Mouse (Mus musculus) gastrocnemius, postnatal 14 days (tissue): Measurements from ENCODE around the gene Ubac1. TPM values are rescaled to one million over a fixed set of nuclear protein-coding genes. Genes with fewer than 3 reads are reported as not detected.

Experiments used
- DNase-seq: peaks from one replicate; pipeline ENCODE4 v3.0.0; 2021; ENCODE audit warnings: mixed read lengths
- intact Hi-C: fragments of 180-260 bp; cut with DNase I; formaldehyde crosslinking; loops from one replicate; pipeline ENCODE4 v1.15.1; 2025; ENCODE audit warnings: low total_unique reads
- long read RNA-seq, 2 experiments: library from polyadenylated mRNA; stranded (forward); transcript quantifications; one replicate each; pipeline ENCODE4 v2.0.0; 2021
- total RNA-seq, 2 experiments: library from RNA; stranded (reverse); gene quantifications; 2 replicates each; pipeline ENCODE4 v1.2.3; 2021

The Ubac1 gene
- 100 to 1,000 TPM; 187 to 194 TPM for total RNA-seq
- long read RNA-seq, experiment 1, transcript Ubac1-201 (10 exons, 1,852 nt), result major isoform, 379 of 431 reads
- long read RNA-seq, experiment 1, partial matches to known transcripts, result 12 of 431 reads
- long read RNA-seq, experiment 1, other reads (novel, unspliced or antisense), result 40 of 431 reads
- long read RNA-seq, experiment 2, transcript Ubac1-201 (10 exons, 1,852 nt), result major isoform, 400 of 463 reads
- long read RNA-seq, experiment 2, partial matches to known transcripts, result 8 of 463 reads
- long read RNA-seq, experiment 2, other reads (novel, unspliced or antisense), result 55 of 463 reads

DNA sequence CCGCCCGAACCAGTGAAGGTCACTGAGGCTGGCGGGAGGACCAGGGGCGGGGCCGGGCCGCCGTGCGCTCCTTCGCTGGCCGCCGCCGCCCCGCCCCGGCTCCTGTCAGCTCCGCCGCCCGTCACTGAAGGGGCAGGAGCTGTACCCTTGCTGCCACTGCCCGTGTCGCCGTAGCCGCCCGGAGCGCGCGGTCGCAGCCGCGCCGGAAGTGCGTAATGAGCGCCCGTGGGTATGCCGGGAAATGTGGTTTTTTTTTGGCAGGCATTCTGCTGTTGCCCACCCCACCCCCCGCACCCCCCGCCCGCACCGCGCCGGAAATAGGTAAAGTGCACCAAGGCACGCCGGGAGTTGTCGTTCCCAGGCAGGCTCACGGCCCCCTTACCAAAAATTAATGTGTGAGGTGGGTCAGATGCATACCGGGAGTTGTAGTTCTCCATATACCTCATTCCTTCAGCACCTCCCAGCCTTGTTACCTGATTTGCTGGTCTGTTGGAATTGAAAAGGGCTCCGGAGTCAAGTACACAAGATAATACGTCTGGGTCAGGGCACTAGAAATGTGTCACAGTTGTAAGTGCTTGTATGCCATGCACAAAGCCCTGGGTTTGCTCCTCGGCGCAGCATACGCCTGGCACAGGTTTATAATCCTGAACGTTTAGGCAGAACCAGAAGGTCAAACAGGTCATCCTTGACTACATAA lies at the start of gene Ubac1:
Ubac1 (minus strand) TSS at position 187 of the 697 bp plus-strand sequence.
- intact Hi-C loops, result no loop called here
- peak; percentile 91 for DNase-seq

DNA sequence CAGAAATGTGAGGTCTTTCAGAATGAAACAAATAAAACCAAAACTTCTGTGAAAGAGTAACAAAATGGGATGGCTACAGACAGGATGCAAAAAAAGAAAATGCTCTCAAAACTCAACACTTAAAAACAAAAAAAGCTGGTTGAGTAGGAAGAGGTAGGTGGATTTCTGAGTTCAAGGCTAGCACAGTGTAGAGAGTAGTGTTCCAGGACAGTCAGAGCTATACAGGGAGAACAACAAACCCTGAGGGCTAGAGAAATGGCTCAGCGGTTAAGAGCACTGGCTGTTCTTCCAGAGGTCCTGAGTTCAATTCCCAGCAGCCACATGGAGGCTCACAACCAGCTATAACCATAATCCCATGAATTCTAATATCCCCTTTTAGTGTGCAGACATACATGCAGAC lies 47.0 kb upstream of the Ubac1 start:
- DNase-seq, result no peak
- intact Hi-C loops, result no loop called here

DNA sequence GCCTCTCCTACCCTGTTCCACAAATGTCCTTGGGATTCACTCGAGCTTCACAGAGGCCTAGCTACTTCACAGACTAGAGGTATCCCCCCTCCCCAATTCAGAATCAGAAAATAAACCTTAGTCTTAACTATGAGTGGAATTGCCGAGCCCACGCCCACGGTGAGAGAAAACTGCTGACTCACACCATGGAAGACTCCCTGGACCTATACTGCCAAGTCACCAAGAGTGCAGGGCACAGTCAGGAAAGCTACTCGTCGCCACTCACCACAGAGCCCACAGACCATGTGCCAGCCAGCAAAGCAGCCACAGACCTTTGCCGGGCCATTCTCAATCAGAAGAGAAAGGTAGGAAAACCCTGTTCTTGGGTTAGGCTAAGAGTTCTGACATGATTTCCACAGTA lies 46.6 kb upstream of the Ubac1 start:
- intact Hi-C loops, result no loop called here

DNA sequence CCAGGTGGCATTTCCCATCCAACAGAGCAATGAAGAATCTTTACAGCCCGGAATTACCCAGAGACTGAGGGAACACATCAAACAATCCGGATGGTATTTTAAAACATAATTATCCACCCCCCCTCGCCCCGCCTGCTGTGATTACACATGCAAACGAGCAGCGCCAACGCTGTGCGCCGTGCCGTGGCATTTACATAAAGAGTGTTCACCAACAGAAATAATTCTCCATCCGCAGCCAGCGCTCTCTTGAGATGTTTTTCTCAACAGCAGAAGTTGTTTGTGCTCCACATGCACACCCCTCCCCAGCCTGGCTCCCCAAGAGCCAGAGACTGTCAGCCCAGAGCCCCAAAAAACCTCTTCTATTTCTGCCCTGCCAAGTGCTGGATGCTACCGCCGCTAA lies 45.0 kb upstream of the Ubac1 start:
- no peak for DNase-seq

More for the DNA sequence above, 46.6 kb upstream of the Ubac1 start:
- DNase-seq, result no peak

DNA sequence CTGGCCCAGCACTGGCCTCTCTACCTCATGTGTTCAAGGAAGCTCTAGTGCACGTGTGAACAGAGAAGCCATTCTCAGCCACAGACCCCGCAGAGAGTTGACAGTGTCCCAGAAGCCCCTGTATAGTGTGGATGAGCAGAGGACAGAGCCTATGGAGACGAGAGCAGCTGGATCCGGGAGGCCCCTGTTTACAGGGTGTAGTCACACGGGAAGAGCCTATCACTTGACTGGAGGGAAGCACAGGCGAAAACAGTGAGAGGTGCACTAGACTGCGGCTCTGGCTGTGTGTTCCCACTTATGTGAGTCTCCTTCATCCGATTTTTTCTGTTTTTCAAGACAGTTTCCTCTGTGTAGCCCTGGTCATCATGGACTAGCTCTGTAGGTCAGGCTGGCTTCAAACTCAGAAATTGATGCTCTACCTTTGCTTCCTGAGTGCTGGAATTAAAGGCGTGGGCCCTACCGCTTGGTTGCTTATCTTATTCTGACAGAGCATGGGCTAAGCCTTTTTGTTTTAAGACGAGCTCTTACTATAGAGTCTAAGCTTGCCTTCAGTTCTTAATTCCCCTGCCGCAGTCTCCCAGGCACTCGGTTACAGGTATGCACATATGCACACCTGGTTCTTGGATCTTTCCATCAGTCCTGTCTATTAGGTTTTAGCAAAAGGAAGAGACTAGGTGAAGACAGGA lies 41.3 kb upstream of the Ubac1 start:
- no peak for DNase-seq
- intact Hi-C loops, result no loop called here

More for the DNA sequence above, 45.0 kb upstream of the Ubac1 start:
- intact Hi-C loops, result no loop called here

DNA sequence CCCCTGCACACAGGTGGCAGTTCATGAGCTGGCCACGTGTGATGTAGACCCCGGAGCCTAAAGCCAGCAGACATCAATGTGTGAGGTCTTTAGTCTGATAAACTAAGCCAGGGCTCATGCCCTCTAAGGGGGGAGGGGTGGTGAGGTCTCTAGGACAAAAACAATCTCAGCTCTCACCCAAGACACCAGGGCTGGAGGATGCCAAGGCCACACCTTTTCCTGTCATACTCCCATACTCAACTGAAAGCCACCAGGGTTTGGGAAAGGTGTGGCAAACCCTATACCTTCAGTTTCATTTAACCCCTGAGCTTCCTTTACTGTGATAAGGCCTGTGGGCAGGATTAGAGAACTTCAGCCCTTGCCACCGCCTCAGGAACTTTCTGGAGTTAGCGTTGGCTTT lies 40.7 kb upstream of the Ubac1 start:
- no peak for DNase-seq
- intact Hi-C loops, result no loop called here

DNA sequence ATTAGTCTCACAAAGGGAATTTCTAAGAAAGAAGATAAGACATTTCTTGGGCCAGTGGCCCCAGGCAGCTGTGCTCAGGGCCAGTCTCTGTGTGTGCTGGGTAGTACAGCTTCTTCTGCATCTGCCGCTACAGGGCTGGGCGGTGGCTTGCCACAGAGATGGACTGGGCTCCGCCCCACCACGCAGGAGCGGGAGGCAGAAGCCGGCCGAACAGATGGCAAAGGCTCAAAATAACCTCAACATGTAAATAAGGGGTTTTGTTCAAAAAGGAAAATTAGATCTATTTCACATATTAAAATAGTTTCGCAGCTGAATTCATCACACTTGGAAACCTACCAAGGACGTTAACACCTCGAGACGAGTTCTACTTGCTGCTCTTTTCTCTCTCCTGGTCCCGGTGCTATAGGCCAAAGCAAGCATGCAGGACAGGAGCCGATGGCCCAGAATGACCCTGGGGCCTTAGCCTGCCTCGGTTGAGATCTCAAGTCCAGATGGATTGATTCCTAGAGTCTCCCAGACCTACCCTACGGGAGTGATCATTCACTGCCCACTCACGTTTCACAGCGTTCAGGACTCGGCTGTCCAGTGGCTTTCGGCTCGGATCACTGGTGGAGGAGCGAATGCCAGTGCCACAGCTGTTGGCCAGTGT lies 39.6 kb upstream of the Ubac1 start:
- no peak for DNase-seq
- intact Hi-C loops, result no loop called here

DNA sequence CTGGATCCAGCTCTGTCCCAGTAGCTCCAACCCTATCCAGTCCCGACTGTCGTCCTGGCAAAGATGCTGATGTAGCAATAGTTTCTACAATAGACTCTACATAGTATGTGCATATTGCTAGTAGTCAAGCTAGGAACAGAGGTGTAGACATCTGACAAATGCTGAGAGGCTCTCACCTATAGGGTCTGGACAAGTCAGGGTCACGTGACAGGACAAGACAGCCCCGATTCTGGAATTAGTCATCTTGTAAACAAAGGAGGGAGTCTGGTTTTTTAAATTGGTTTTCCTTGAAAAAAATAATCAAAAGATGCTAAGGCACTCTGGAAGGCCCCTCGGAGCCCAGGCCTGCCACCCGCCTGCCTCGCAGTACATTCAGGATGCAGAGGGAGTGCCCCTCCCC lies 35.5 kb upstream of the Ubac1 start:
- no peak for DNase-seq
- intact Hi-C loops, result loop anchor here (5.0 kb wide), 1 partner anchor 85 kb away; no protein-coding TSS in a partner anchor

DNA sequence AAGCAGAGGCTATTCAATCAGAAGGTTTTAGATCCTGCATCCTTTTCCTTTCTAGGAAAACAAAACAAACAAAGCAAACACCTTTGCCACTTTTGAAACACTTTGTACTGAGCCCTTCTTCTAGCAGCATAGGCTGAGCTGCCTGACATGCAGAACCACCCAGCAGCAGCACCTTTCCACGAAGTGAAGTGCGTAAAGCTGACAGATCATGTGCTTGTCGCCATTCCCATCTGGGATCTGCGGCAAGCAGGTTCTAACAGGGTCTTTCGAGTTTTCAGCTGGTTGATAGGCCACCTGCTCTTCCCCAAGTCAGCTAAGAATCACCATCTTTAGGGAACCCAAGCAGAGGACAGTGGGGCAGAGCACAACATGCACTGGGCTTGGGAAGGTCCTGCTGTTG lies 34.7 kb upstream of the Ubac1 start:
- intact Hi-C loops, result loop anchor here (5.0 kb wide), 1 partner anchor 86 kb away; no protein-coding TSS in a partner anchor

DNA sequence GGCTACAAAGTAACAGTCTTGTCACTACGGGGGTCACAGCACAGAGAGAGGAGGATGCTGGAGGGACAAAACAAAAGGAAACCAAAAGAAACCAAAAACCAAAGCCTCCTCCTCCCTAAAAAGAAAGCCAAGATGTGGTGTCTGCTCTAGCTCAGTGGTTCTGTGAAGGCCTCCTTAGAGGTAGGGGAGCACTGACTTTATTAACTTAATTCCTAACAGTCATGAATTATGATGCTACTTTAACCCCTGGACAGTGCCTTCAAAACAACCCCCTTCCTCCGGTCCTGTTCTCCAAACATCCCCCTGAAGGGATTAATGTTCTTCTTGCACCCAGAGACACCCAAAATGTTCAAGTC lies 34.2 kb upstream of the Ubac1 start:
- intact Hi-C loops, result loop anchor here (5.0 kb wide), 1 partner anchor 87 kb away; no protein-coding TSS in a partner anchor
- DNase-seq, result no peak

More for the DNA sequence above, 34.7 kb upstream of the Ubac1 start:
- DNase-seq, result no peak

DNA sequence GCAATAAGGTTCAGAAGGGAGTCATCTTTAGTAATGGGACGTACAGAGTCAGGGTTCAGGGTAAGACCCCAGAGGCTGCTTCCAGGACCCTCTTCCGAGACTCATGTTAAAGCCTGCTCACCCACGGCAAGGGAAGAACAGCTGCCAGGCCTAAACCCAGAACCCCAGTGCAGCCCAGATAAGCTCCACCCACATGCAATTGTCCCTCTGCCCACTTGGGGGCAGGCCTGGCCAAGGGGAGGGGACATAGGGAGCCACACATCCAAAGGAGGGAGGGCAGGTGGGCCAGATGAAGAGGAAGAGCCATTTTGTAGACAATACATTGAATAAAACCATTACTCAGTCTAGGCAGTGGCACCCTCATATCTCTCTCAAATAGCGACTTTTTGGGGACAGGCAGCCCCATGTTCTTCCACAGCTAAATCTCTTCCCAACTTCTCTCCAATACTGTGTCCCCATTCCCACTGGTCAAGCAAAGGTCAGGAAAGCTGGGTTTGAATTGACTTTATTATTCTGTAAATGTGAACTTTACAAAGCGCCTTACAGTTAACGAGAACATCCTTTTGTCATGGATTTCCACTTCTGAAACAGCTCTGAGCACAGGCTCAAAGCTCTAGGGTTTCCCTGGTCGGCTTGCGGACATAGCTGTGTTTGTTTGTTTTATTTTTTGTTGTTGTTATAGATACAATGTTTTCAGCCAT lies 33.6 kb upstream of the Ubac1 start:
- intact Hi-C loops, result loop anchor here (5.0 kb wide), 1 partner anchor 87 kb away; no protein-coding TSS in a partner anchor

DNA sequence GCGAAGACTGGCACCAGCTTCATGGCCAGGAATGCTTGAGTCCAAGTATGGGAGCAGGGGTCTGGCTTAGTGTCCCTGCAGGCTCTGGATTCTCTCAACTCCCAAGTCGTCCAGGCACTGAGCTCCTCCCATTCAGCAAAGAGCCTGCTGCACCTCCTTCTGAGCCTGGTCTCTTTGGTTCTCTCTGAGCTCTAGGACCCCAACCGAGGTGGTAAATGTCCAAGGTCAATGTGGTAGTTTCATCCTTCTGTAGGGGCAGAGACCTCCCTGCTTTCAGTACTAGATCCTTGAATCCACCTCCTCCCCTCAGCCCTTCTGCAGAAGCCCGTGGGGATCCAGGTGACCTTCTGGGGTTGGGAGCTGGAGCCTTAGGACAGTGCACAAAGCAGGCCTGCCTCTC lies 31.3 kb upstream of the Ubac1 start:
- intact Hi-C loops, result no loop called here
- no peak for DNase-seq

More for the DNA sequence above, 33.6 kb upstream of the Ubac1 start:
- peak; percentile 72 for DNase-seq

DNA sequence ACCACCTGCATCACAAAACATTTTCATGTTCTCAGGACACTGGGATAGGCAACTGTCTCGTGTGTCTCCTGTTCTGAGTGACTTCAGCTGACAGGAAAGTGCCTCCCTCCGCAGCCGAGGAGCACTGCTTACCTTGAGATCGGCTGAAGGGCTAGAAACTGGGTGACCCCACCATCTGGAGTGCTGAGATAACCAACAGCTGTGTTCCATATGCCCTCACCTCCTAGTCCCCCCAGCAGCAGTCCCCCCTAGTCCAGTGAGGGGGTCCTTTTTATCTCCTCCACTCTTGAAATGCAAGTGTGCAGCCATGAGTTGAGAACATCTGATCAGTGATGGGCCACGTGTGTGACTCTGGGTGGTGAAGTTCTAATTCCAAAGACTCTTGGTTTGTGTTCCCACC lies 27.3 kb upstream of the Ubac1 start:
- intact Hi-C loops, result loop anchor here (10.0 kb wide), 1 partner anchor 194 kb away; no protein-coding TSS in a partner anchor
- no peak for DNase-seq

DNA sequence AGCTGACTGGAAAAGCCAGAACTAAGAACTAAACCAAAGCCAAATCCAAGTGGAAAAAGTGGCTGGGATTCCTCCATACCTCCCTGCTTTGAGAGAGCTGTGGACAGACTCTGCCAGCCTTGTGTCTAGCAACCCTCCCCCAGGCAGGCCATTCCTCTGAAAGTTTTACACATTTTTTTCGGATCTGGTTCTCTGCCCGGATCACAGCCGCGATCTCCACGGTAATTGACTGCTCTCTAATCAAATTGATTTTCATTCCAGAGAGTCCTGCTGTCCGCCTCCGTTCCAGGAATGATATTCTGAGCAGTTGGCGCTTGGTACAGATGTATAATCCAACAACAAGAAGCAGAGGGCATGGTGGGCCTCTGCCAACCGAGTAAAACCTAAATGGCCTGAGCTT lies 22.7 kb upstream of the Ubac1 start:
- no peak for DNase-seq

DNA sequence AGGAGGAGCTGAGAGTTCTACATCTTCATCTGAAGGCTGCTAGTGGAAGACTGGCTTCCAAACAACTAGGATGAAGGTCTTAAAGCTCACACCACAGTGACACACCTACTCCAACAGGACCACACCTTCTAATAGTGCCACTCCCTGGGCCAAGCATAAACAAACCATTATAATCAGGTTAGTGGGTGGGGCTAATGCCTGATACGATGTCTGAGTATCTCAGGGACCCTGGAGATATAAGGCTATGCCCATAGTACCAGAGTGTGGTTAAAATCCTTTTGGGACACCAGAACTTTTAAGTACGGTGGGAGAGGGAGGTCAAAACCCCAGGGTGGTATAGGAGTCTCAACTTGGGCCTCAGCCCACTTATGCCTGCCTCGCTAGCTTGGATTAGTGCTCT lies 21.1 kb upstream of the Ubac1 start:
- intact Hi-C loops, result loop anchor here (10.0 kb wide), 1 partner anchor 188 kb away; no protein-coding TSS in a partner anchor

More for the DNA sequence above, 22.7 kb upstream of the Ubac1 start:
- intact Hi-C loops, result loop anchor here (10.0 kb wide), 1 partner anchor 189 kb away; no protein-coding TSS in a partner anchor

DNA sequence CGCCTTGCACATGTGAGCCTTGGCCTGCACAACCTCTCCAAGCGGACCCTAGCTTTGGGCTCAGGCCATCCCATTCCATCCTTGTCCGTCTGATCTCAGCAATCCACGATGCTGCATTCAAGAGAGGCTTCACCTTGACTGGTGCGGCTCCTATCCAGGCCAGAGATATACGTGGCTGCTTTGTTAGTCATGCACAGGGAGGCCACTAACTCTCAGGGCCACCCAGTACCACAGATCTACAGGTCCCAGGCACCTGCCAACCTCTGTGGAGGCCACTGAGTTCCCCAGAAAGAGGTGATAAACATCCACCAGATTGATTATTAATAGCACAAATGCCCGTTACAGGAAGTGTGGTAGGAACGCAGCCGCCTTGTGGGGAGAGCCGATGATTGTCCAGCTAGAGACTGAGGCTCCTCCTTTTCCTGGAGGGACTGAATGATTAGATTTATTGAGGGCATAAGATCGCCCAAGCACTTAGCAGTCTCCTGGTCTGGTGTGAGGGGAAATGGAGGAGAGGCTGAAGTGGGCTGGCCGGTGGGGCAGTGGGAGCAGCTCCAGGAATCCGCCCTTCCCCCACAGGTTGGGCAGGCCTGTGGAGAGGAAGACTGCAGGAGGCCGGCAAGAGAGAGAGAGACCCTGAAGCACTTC lies 19.7 kb upstream of the Ubac1 start:
- DNase-seq, result no peak
- intact Hi-C loops, result loop anchor here (10.0 kb wide), 1 partner anchor 186 kb away; no protein-coding TSS in a partner anchor

More for the DNA sequence above, 21.1 kb upstream of the Ubac1 start:
- DNase-seq, result no peak

DNA sequence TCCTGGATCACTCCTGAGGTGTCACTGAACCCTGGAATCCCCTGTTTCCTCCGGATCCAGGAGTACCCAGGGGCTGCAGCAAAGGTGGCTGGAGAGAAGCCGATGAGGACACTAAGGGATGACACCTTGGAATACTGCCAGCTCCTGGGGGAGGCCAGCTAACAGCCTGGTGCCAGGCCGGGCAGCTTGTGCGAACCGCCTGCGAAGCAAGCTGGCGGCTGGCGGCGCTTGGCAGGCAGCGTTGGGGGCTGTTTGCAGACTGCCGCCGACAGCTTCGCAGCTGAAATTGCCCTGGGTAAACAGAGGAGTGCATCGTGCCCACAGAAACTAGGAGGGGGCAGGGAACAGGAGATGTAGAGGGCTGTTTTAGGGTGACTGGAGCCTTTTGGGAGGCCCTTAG lies 18.4 kb upstream of the Ubac1 start:
- peak; percentile 49 for DNase-seq
- intact Hi-C loops, result loop anchor here (10.0 kb wide), 2 partner anchors 185 to 235 kb away; no protein-coding TSS in a partner anchor

DNA sequence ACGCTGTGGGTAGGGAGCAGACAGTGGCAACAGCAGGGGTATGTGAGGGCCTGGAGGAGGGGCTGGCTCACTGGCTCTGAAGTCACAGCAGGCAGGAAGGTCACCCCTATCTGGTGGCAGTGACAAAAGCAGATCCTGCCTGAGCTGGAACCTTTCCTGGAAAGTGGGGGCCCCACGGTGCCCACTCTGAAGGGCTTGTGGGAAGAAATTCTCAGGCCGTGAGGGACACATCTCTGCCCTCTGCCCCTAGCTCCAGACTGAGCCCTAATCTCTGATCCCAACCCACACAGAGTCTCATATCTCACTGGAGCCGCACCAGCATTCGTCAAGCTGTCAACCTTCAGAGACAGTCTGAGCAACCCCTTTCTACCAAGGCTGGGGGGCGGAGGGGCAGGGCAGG lies 15.8 kb upstream of the Ubac1 start:
- intact Hi-C loops, result loop anchor here (10.0 kb wide), 1 partner anchor 237 kb away; no protein-coding TSS in a partner anchor
- DNase-seq, result no peak
